Mouse (Mus musculus): ENCODE measurements at regions not wholly inside any gene's neighbourhood (a gene's known extent, or its start where the extent isn't known, plus 50 kb on each side); places are given as distances from the start of the nearest gene placed in this dataset.

DNA sequence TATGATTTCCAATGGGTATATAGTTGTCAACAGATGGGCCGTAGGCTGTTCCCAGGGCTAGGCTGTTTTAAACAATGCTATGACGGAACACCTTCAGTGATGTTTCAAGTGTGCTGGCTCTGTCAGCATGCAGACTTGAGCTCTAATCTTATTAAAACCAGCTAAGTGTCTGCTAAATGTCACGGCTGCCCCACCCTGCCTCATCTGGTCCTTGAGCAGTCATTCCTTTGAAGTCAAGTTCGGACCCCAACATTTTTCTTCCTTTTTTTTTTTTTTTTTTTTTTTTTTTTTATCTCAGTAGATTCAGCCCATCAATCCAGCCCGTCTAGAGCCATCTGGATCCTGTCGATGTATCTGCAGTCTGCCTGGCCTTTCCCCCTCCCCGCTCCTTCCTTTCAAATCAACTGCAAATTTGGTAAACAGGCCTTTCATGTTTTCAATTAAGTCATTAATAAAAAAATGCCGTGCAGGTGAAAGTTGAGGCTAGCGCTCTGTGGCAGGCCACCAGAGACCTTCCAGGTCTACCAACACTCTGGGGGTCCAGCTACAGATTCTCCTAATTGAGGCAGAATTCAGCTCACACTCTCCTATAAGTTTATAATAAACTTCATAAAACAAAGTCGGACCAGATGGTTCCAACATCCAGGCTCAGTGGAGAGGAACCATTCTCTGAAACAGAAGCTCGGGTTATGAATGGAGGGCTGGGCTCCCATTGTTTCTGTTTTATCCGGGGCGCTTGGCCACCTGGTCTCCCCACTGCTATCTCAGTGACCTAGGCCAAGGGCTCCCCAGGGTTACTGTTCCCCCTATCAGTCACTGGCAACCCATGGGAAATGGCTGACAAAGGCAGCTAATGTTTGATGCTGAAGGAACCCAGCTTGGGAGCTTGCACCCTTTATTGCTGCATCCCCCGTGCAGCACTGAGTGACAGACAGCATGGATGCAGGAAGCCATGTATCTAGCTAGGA is 56.3 kb upstream of the Gjb5 start:
- Histone ChIP-seq H3K36me3 (ENCODE audit: control insufficient read depth, insufficient read depth, low read length, poor library complexity, severe bottlenecking) (no peaks in the 10 kb centered on the region), H3K4me1 (ENCODE audit: control insufficient read depth, insufficient read depth, low read length) (no peaks in the 10 kb centered on the region), H3K4me3 (ENCODE audit: low read depth, low read length) (no peak overlapping the region), H3K27ac (ENCODE audit: insufficient read depth, low read length) (no peak overlapping the region), H3K27me3 (ENCODE audit: control insufficient read depth, insufficient read depth, low read length, poor library complexity, severe bottlenecking) (no peaks in the 10 kb centered on the region), H3K9ac (ENCODE audit: low read depth, poor library complexity, severe bottlenecking) (no peak overlapping the region), H3K9me3 (replicated peaks; ENCODE audit: control insufficient read depth, insufficient read depth, low read length, poor library complexity, severe bottlenecking) (no peaks in the 10 kb centered on the region)
- no peak for TF ChIP-seq POLR2A (IDR thresholded peaks at IDR 0.05; ENCODE audit: insufficient read depth, low read length)
- no peak for TF ChIP-seq CTCF (IDR thresholded peaks at IDR 0.05; ENCODE audit: low read depth, low read length)
- no peak for TF ChIP-seq EP300 (IDR thresholded peaks at IDR 0.05; ENCODE audit: insufficient read depth, low read depth, low read length)
